Mouse (Mus musculus) CH12.LX (cell line): ENCODE data around the gene Prkar1b. TPM values are rescaled to one million over a fixed set of nuclear protein-coding genes. Genes with fewer than 3 reads are reported as not detected.

Experiments
- DNase-seq: peaks from one replicate; pipeline ENCODE4 v3.0.0-alpha.2; 2013; ENCODE audit errors: extremely low read depth
- H3K27ac ChIP-seq: 2 replicates; pipeline ENCODE4 v1.5.1; 2012; ENCODE audit warnings: low read depth, mild to moderate bottlenecking, control low read depth, moderate library complexity; ENCODE audit not compliant: insufficient read depth
- H3K27me3 ChIP-seq: replicated peaks from 2 replicates; pipeline ENCODE3; 2012; ENCODE audit warnings: inconsistent platforms
- H3K36me3 ChIP-seq, 2 experiments: replicated peaks in 1 of 2; 2 replicates each; pipeline versions ENCODE3 to v1.6.1; 2012; ENCODE audit warnings: inconsistent platforms in 1 of 2, low read length in 1 of 2, mild to moderate bottlenecking in 1 of 2, mixed read lengths in 1 of 2, moderate library complexity in 1 of 2; ENCODE audit not compliant: control insufficient read depth in 1 of 2, insufficient read depth in 1 of 2
- H3K4me1 ChIP-seq, 2 experiments: 2 replicates each; pipeline ENCODE4 v1.6.1; 2012; ENCODE audit warnings: inconsistent platforms in 1 of 2, moderate library complexity in 1 of 2; ENCODE audit not compliant: insufficient read depth in 2 of 2, control insufficient read depth in 1 of 2
- H3K4me2 ChIP-seq: 2 replicates; pipeline ENCODE4 v1.6.1; 2012; ENCODE audit warnings: low read depth, mild to moderate bottlenecking, control low read depth; ENCODE audit not compliant: poor library complexity, insufficient read depth, severe bottlenecking
- H3K4me3 ChIP-seq, 3 experiments: fragments of 150-350 bp in 1 of 3; sonication (generic) in 1 of 3; replicated peaks in 1 of 3; 2 replicates each; pipeline versions ENCODE3 to v1.5.1; 2011 to 2012; ENCODE audit warnings: low read depth in 2 of 3, low read length in 2 of 3, mild to moderate bottlenecking in 2 of 3, moderate library complexity in 2 of 3, control low read depth in 1 of 3, improper control_type of control experiment in 1 of 3, inconsistent platforms in 1 of 3, mixed read lengths in 1 of 3; ENCODE audit not compliant: poor library complexity in 1 of 3
- H3K79me2 ChIP-seq: replicated peaks from 2 replicates; pipeline ENCODE4 v1.6.1; 2012; ENCODE audit warnings: mild to moderate bottlenecking, moderate library complexity; ENCODE audit not compliant: control insufficient read depth, poor library complexity, insufficient read depth, severe bottlenecking; ENCODE audit errors: extremely low read depth
- H3K9ac ChIP-seq: 2 replicates; pipeline ENCODE4 v1.6.1; 2012; ENCODE audit warnings: low read depth, mild to moderate bottlenecking, control low read depth, moderate library complexity; ENCODE audit not compliant: insufficient read depth
- H3K9me3 ChIP-seq: replicated peaks from 2 replicates; pipeline ENCODE3; 2012; ENCODE audit warnings: low read length, inconsistent platforms, mixed read lengths
- BHLHE40 ChIP-seq: IDR thresholded peaks from 2 replicates; pipeline ENCODE4 v1.6.1; 2011; ENCODE audit warnings: mild to moderate bottlenecking, low read depth, low read length, improper control_type of control experiment
- CHD1 ChIP-seq: IDR thresholded peaks from 2 replicates; pipeline ENCODE4 v1.6.1; 2012; ENCODE audit warnings: low read depth, low read length, improper control_type of control experiment, inconsistent platforms
- CHD2 ChIP-seq: IDR thresholded peaks from 2 replicates; pipeline ENCODE4 v1.6.1; 2011; ENCODE audit warnings: low read length, improper control_type of control experiment
- EP300 ChIP-seq: IDR thresholded peaks from 2 replicates; pipeline ENCODE4 v1.6.1; 2011; ENCODE audit warnings: low read length, improper control_type of control experiment
- ETS1 ChIP-seq: conservative IDR thresholded peaks from 2 replicates; pipeline ENCODE4 v1.6.1; 2012; ENCODE audit warnings: low read depth, mild to moderate bottlenecking, inconsistent platforms, low read length, improper control_type of control experiment, moderate library complexity
- HCFC1 ChIP-seq: IDR thresholded peaks from 2 replicates; pipeline ENCODE4 v1.6.1; 2012; ENCODE audit warnings: low read depth, mild to moderate bottlenecking, inconsistent platforms, low read length, improper control_type of control experiment
- IRF4 ChIP-seq: IDR thresholded peaks from 2 replicates; pipeline ENCODE4 v1.6.1; 2014; ENCODE audit warnings: low read depth, mild to moderate bottlenecking, inconsistent platforms, low read length, improper control_type of control experiment
- MAFK ChIP-seq: IDR thresholded peaks from 2 replicates; pipeline ENCODE4 v1.6.1; 2011; ENCODE audit warnings: low read length, improper control_type of control experiment; ENCODE audit not compliant: insufficient replicate concordance
- MAZ ChIP-seq: IDR thresholded peaks from 2 replicates; pipeline ENCODE4 v1.6.1; 2012; ENCODE audit warnings: low read depth, mild to moderate bottlenecking, inconsistent platforms, low read length, improper control_type of control experiment, moderate library complexity
- MXI1 ChIP-seq: IDR thresholded peaks from 2 replicates; pipeline ENCODE4 v1.6.1; 2011; ENCODE audit warnings: mild to moderate bottlenecking, low read depth, low read length, improper control_type of control experiment
- NELFE ChIP-seq: IDR thresholded peaks from 2 replicates; pipeline ENCODE4 v1.6.1; 2011; ENCODE audit warnings: low read depth, low read length, improper control_type of control experiment
- NRF1 ChIP-seq: IDR thresholded peaks from 2 replicates; pipeline ENCODE4 v1.6.1; 2014; ENCODE audit warnings: low read depth, mild to moderate bottlenecking, inconsistent platforms, low read length, improper control_type of control experiment, moderate library complexity
- POLR2A ChIP-seq: IDR thresholded peaks from 2 replicates; pipeline ENCODE4 v1.6.1; 2011; ENCODE audit warnings: low read depth, mild to moderate bottlenecking, improper control_type of control experiment, low read length
- SIN3A ChIP-seq: IDR thresholded peaks from 2 replicates; pipeline ENCODE4 v1.6.1; 2012; ENCODE audit warnings: low read length, improper control_type of control experiment, inconsistent platforms
- SMC3 ChIP-seq: IDR thresholded peaks from 2 replicates; pipeline ENCODE4 v1.6.1; 2011; ENCODE audit warnings: low read depth, low read length, improper control_type of control experiment
- TBP ChIP-seq: conservative IDR thresholded peaks from 2 replicates; pipeline ENCODE4 v1.6.1; 2011; ENCODE audit warnings: low read depth, low read length, improper control_type of control experiment
- TCF12 ChIP-seq: IDR thresholded peaks from 2 replicates; pipeline ENCODE4 v1.6.1; 2014; ENCODE audit warnings: low read depth, mild to moderate bottlenecking, inconsistent platforms, low read length, improper control_type of control experiment
- UBTF ChIP-seq: IDR thresholded peaks from 2 replicates; pipeline ENCODE4 v1.6.1; 2012; ENCODE audit warnings: low read depth, mild to moderate bottlenecking, inconsistent platforms, low read length, improper control_type of control experiment, moderate library complexity
- USF2 ChIP-seq: conservative IDR thresholded peaks from 2 replicates; pipeline ENCODE4 v1.6.1; 2011; ENCODE audit warnings: low read depth, low read length, improper control_type of control experiment
- ZMIZ1 ChIP-seq: IDR thresholded peaks from 2 replicates; pipeline ENCODE4 v1.6.1; 2012; ENCODE audit warnings: low read depth, mild to moderate bottlenecking, inconsistent platforms, low read length, improper control_type of control experiment
- dilution Hi-C: fragments of 300-500 bp; cut with MboI; formaldehyde crosslinking; loops from 2 replicates; pipeline ENCODE4 v1.14.3; 2020; ENCODE audit warnings: low sequenced_read_pairs; ENCODE audit not compliant: extremely low pct_unique_long_range_greater_than_20kb, extremely low pct_ligation_motif_present
- in situ Hi-C: fragments of 300-500 bp; cut with MboI; formaldehyde crosslinking; loops from 3 replicates; pipeline ENCODE4 v1.14.3; 2019; ENCODE audit warnings: low sequenced_read_pairs, low pct_ligation_motif_present, low pct_unique_long_range_greater_than_20kb, mixed read lengths
- polyA plus RNA-seq: library from polyadenylated mRNA; unstranded; fragments of >175 nt; gene quantifications from 2 replicates; pipeline ENCODE4 v1.2.1, GENCODE M21; 2012; ENCODE audit warnings: low read depth; ENCODE audit not compliant: insufficient read length
- total RNA-seq, 2 experiments: library from RNA; depleted of rRNA; stranded (reverse); fragments of 300-350 nt in 1 of 2; fragments of >200 nt in 1 of 2; gene quantifications; 2 replicates each; pipeline ENCODE4 v1.2.3; 2012 to 2014

Gene Prkar1b
- total and polyA plus RNA-seq, 3 experiments = not detected

DNA sequence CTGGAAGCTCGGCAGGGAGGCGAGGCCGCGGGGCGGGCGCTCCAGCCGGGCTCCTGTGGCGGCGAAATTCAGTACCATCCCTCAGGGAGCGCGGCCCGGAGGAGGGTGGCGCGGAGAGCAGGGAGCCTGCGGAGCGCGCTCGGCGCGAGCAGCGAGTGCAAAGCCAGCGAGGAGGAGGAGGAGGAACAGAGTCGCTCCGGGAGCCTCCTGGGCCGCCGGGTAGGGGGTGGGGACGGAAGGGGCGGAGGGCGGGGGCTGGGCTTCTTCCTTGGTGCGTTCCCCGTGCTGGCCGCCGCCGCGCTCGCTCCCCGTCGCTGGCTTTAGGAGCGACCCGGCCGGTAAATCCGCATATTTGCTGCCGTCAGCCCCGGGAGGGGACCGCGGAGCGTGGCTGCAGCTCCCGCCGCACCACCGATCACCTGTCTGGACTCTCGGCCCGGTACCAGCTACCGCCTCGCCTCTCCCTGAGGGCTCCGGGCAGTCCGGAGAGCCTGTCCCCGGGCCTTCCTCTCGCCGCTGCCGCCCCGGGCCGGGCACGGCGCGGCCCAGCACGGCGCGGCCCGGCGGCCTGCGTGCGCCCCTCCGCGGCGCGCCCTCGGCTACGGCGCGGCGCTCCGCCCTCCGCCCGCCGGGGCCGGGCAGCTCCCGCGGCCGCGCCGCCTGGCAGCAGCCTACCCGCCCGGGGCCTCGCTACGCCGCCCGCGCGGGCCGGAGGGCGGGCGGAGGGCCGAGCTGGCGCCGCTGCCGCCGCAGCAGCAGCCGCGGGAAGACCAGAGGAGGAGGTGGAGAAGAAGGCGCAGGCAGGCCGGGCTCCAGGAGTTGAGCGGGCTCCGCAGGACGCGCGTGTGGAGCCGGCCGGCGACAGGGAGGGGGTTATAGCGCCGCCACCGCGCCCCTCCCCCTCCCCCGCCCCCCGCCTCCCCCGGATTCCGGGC lies 154.7 kb downstream of the Prkar1b start:
- peaks cover 4 to 42% of the 10 kb centered on the region in 2 experiments; a peak in 3 of 4 replicates for H3K4me1 ChIP-seq
- H3K79me2 ChIP-seq = peaks cover 11% of the 10 kb centered on the region
- no peaks in the 10 kb centered on the region for H3K27me3 ChIP-seq
- peak overlapping the region; percentile 48 for H3K4me2 ChIP-seq
- H3K36me3 ChIP-seq = peaks cover 4 to 37% of the 10 kb centered on the region in 2 experiments
- dilution Hi-C loops (no loop called here), in situ Hi-C loops (no loop called here)
- H3K9me3 ChIP-seq = peaks cover 8% of the 10 kb centered on the region
- peak overlapping the region; percentile 91 for H3K9ac ChIP-seq
- peak overlapping the region; percentile 71 to 88 (median 83) for H3K4me3 ChIP-seq
- peak overlapping the region; percentile 86 for H3K27ac ChIP-seq
- peak; percentile 48; the same call in 1 of the 2 replicates for TF ChIP-seq MAZ
- peak; percentile 76 for TF ChIP-seq ZMIZ1
- TF ChIP-seq POLR2A = peak; percentile 66
- peak; percentile 32; the same call in 1 of the 2 replicates for TF ChIP-seq SIN3A
- peak; percentile 44; the same call in 1 of the 2 replicates for TF ChIP-seq HCFC1
- TF ChIP-seq USF2 = no peak
- peak; percentile 74 for TF ChIP-seq UBTF
- TF ChIP-seq CHD1 = no peak
- peak; percentile 54 for TF ChIP-seq MXI1
- no peak for TF ChIP-seq ETS1
- TF ChIP-seq TCF12 = no peak
- peak; percentile 35; the same call in 1 of the 2 replicates for TF ChIP-seq IRF4
- 0 out of 2 replicates have a peak, but pooled peaks have one; percentile 6 for TF ChIP-seq NRF1
- TF ChIP-seq NELFE = peak; percentile 67
- no peak for TF ChIP-seq MAFK
- TF ChIP-seq CHD2 = peak; percentile 53; the same call in 1 of the 2 replicates
- no peak for TF ChIP-seq BHLHE40
- TF ChIP-seq EP300 = no peak
- peak; percentile 81 for DNase-seq

DNA sequence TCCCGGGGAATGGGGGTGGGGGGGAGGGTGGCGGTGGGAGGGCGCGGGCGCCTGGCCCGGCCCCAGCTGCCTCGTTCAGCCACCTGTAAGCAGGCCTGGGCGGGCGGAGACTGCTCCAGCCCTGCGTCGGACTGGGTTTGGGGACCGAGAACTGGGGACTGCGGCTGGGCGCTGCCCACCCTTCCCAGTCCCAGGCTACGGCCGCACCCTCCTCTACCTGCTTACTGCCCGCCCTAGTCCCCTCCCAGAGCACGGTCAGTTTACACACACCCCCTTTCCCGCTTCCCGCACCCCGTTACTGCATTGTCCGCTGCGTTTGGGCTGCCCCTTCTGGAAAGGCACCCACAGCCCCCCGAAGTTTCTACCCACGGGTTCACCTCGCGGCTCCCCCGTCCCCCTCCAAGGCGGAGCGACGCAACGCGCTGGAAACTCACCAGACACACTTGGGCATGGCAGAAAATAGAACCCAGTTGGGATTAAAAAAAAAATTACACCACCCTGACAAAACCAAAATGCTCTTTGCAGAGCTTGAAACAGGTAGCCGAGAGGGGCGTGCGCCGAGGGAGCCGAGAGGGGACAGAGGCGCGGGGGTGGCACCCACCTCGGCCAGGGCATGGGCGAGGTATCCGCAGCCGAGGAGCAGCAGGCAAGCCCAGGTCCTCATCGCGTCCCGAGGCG lies 155.6 kb downstream of the Prkar1b start:
- Histone ChIP-seq H3K4me1 (peaks cover 6 to 50% of the 10 kb centered on the region in 2 experiments), H3K27ac (peak overlapping the region; percentile 73), H3K36me3 (peaks cover 6 to 44% of the 10 kb centered on the region in 2 experiments), H3K79me2 (peaks cover 11% of the 10 kb centered on the region)
- DNase-seq = no peak
- in situ Hi-C loops = no loop called here
- 0 out of 2 replicates have a peak, but pooled peaks have one; percentile 4 for TF ChIP-seq NRF1
- TF ChIP-seq TBP = no peak
- TF ChIP-seq BHLHE40 = no peak
- TF ChIP-seq SIN3A = peak; percentile 28; the same call in 1 of the 2 replicates
- no peak for TF ChIP-seq MXI1
- TF ChIP-seq SMC3 = 0 out of 2 replicates have a peak, but pooled peaks have one; percentile 4
- 0 out of 2 replicates have a peak, but pooled peaks have one; percentile 46 for TF ChIP-seq CHD1
- TF ChIP-seq, all 38 proteins: peak for 4
- no peaks in the 10 kb centered on the region for H3K27me3 ChIP-seq
- peaks cover 8% of the 10 kb centered on the region for H3K9me3 ChIP-seq
- dilution Hi-C loops = no loop called here
- peak overlapping the region; percentile 91 for H3K9ac ChIP-seq
- H3K4me2 ChIP-seq = peak overlapping the region; percentile 48
- peak overlapping the region; percentile 71 to 88 (median 83) for H3K4me3 ChIP-seq
